Mouse (Mus musculus) adrenal gland, postnatal 10 days (tissue): ENCODE results near the gene 2410002F23Rik. TPM values are rescaled to one million over a fixed set of nuclear protein-coding genes. Genes with fewer than 3 reads are reported as not detected.
"Not testable (repeated sequence)": the region's sequence is repeated elsewhere in the genome, so short reads cannot be mapped to it uniquely, and the experiment has no call there.

Experiments
- DNase-seq: peaks from one replicate; pipeline ENCODE4 v3.0.0; 2021; ENCODE audit warnings: mixed read lengths
- total RNA-seq, 2 experiments: library from RNA; stranded (reverse); gene quantifications; 2 replicates each; pipeline ENCODE4 v1.2.3; 2021

Gene 2410002F23Rik
- total RNA-seq, 2 experiments from 2014 or later, result 92.1 to 104 TPM

DNA sequence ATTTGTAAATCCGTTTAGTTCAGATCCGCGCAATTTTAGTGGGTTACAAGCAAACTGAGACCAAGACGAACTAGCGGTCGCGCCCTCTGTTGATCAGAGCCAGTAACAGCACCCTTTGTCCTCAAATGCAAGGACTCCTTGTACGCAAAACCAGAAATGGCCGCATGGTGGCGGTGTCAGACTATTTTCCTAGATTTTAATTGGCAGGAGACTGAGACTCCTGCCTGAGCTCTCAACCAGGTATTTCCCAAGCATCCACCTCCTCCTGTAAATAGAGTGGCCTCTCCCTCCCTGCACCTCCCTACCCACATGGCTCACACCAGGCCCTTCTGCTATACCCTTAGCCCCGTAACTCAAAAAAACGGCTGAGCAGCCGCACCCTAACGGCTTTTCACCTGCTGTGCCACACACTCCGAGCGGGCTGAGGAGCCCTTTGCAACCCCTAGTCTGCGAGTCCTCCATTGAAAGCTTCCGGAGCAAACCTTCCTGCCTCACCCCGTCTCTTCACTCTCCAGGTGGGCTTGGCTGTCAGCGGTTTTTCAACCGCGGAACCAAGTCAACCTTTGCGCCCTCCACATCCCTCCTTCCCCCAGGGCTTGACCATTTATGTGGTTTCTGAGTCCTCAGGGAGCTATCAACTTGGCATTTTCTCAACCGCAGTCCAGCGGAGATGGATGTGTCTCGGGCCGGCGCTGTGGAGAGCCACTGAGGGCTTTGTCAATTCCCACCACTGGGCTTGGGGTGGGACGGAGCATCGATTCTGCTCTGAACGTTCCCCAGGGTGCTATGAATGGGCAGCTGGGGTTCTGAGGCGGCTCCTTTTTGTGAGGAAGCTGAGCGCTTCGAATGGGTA is 16.5 kb downstream of the 2410002F23Rik start:
- peak; percentile 96 for DNase-seq

DNA sequence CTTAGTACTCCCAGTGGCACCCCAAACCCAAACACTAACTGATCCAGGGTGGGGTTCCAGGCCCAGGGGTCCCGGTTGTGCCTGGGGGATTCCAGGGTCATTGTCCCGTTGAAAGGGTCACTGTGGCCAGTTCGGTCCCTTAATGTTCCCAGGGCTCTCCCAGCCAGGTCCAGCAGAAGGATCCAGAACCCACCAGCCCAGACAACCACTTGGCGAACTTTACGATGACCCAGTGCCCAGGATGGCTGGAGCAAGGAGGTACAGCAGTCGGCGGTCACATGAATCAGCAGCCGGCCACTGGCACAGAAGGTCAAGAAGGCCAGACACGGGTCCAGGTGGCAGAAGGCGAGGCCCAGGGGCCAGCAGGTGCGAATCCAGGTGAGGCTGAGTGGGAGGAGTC is 21.6 kb downstream of the 2410002F23Rik start:
- no peak for DNase-seq

DNA sequence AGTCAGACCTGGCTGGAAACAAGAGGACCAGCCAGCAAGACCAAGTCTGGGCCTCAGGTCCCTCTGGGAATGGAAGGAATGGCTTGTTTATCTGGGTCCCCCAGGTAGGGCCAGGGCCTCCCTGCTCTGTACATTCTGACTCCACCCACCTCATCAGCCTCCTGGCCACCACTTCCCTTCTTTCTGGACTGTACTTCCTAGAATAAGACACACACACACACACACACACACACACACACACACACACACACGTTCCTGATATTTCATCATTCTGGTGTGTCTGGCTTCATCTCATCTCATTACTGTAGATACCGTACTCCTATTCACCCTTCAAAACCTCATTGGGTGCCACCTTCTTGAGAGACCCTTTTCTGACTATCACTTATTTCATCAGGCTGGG is 22.9 kb downstream of the 2410002F23Rik start:
- DNase-seq, result no peak

DNA sequence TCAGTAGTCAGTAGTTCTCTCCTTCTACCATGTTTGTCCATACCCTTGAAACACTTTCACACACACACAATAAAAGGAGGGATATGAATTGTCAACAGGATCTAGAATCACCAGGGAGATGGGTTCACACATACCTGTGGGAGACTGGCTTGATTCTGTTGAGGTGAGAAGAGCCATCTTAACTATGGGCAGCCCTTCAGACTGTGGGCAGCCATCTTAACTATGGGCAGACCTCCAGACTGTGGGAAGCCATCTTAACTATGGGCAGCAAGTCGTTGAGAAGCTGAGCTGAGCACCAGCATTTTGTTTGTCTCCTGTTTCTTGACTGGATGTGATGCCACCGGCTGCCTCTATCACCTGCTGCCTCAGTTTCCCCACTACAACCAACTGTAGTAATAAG is 24.8 kb downstream of the 2410002F23Rik start:
- DNase-seq, result no peak

DNA sequence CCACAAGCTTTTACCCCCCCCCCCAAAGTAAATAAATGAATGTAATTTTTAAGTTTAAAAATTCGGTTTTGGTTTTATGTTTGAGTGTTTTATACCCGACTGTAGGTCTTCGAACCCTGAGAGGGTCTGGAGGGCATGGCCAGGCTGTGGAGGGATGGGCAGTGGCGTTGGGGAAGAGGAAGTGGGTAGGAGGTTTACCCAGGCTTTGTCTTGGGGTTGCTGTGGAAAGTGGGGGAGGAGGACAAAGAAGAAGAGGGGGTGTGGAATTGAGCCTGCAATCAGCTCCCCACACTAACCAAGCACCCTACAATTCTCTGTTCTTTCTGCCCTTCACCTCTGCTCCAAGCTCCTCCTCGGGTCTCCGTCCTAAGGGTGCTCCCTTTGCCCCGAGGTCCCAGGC is 26.0 kb downstream of the 2410002F23Rik start:
- no peak for DNase-seq

DNA sequence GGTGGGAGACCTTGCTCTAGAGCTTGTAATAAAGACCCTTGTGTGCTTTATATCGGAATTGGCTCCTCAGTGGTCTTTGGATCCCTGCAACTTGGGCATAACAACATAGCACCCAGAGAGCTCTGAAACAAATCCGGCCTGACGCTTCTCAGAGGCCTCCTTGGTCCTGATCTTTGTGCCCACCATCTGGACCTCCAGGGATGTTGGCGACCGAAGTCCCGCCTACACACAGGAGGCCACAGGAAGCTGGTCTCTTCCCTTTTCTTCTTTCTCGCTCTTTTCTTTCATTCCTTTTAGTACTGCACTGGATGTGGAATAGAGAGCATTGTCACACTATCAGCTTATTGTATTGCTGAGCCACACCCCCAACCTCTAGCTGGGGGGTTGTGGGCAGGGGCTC is 26.9 kb downstream of the 2410002F23Rik start:
- DNase-seq, result no peak

DNA sequence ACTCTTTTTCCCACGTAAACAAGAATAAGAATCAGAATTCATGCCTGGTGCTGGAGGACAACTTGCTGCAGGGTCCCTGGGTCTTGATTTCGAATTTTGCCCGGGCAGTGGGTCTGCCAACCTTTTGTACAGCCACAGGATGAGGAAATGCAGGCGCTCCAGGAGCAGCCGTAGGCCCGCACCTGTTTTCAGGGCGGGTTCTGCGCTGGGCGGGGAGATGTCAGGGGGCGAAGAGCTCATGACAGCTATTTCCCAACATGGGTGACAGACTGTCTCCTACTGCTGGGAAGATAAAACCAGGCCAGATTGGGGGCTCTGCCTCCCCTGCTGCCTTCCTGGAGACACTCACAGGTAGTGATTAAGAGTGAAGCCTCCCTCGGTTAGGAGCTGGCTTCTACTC is 27.6 kb downstream of the 2410002F23Rik start:
- DNase-seq, result no peak

DNA sequence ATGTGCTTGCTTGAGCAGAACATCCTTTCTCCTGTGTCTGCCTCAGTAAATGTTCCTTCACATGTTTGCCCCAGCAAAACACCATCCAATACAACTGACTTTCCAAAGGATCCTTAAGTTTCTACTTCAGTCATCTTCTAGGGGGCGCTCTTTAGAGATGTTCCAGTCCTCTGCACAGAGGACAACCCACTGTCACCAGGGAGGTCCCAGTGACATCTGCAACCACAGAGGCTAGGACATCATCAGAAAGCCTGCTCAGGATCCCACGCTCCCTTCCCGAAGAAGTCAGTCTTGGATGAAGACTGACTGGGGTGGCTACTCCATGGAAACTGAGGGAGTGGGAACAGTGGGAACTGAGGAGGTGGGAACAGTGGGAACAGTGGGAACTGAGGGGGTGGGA is 29.0 kb downstream of the 2410002F23Rik start:
- DNase-seq, result no peak

DNA sequence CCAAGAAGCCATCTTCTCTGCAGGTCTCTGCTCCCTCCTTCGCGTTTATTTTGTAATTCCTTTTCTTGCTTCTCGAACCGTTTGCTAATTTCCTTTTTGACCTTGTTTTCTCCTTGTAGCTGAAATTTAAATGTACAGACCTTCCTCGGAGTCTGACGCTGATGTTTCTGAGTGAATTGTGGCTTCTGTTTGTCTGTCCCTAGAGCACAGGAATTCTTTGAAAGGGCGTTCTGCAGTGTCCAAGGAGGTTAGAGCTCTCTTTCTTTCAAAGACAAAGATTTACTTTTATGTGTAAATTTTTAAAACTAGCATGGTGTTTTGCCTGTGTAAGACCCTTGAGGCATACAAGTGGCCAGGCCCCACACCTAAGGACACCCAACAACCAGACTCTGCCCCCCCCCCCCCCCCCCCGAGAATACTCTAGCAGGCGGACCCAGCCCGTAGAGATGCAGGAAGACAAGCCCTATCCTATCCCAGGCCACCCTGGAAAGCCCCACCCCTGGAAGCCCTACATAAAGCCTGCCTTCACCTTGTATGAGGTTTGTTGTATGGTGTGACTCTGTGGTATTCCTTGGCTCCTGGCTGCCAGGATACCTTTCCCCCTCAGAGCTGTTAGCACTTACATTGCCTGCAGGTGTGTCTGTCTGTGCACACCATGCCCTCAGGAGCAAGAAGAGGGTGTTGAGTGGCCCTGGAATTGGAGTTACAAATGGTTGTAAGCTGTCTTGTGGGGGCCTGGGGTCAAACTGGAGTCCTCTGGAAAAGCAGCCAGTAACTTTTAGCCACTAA is 30.1 kb downstream of the 2410002F23Rik start:
- no peak for DNase-seq

DNA sequence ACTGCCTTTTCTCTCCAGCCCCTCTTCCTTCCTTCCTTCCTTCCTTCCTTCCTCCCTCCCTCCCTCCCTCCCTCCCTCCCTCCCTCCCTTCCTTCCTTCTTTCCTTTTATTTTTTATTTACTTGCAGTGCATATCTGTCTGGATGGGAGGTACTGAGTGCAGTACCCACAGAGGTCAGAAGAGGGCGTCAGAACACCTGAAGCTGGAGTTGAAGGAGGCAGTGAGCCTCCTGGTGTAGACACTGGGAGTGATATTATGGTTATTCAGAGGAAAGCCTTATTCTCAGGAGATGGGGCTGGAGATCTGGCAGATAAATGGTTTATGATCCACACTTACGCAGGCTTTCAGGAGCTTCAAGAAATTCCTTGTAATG is 30.7 kb downstream of the 2410002F23Rik start:
- DNase-seq, result peak; percentile 49

DNA sequence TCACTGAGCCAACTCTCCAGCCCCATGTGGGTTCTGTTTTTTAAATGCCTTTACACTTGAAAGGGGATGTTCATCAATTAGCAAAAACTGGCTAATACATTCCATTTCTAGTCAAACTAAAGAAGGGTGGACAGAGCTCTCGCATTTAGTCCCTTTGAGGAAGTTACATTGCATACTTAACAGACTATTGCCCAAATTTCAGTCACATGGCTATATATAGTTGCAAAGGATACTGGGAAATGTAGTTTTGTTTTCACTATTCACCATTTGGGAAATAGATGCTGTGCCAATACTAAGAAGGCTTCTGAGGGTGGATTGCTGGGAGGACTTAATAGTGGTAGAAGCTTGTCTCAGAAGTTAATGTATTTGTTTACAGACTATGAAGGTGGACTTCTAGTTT is 34.4 kb downstream of the 2410002F23Rik start:
- no peak for DNase-seq

DNA sequence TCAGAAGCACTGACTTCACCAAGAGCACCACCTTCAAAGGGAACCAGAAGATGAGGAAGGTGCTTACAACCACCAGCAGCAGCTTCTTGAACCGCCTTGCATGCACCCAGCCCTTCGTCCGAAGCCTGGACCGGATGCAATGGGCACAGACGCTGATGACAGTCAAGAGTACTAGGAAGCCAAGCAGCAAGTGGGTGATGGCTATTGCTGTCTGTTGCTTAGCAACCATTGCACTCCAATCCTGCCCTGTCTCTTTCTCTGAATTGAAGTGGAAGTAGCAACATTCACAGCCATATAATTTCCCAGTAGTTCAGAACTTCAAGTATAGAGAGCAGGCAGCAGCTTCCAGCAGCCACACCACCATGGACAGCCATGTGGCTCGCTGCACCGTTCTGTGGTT is 35.1 kb downstream of the 2410002F23Rik start:
- no peak for DNase-seq

DNA sequence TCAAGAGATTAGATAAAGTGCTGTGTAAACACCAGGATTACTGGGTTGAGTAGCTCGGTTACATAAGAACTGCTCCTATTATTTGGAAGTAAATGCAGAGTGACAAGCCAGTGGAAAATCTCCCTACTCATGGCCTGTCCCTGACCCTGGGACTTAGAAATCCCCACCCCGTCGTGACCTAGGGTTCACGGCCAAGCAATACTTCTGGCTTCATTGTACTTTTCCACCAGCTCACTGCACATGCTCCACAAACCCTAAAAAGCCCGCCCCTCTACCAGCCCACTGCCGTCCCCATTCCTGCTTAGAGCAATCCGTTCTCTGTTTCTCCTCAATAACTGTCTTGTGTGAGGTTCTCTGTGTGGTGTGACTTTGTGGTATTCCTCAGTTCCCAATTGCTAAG is 41.2 kb downstream of the 2410002F23Rik start:
- DNase-seq, result no peak

DNA sequence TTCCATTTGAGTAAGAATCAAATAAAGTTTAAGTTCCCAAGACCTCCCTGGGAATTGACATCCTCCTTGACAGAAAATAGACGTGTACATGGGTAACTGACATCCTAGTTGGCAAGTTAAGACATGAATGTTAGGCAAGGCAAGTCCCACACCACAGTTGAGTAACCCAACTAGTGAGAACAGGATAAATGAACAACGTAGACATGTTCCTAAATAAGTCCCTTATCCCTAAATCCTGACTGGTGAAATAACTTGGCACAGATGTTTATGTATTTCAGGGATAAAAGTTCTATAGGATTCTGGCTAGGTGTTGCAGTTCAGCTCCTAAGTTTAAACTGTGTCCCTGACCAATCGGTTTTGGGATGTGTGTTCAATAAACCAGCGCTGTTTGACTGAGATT is 44.5 kb downstream of the 2410002F23Rik start:
- no peak for DNase-seq

DNA sequence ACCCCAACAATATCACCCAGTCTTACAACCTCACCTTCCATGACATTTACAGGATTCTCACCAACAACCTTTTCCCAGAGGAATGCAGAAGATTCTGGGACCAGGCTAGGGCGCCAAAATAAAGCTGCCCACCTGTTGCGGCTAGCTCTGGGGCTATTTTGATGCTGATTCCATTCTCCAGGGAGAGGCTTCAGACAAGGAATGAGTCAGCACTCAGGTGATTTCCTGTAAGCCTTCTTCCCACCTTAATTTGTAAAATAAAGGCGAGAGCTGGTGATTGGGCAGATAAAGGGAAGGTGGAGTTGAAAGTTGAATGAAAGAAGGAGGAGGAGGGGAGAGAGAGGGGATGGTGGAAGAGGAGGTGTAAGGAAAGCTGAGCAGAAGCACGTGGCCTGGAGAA is 44.9 kb downstream of the 2410002F23Rik start:
- no peak for DNase-seq

DNA sequence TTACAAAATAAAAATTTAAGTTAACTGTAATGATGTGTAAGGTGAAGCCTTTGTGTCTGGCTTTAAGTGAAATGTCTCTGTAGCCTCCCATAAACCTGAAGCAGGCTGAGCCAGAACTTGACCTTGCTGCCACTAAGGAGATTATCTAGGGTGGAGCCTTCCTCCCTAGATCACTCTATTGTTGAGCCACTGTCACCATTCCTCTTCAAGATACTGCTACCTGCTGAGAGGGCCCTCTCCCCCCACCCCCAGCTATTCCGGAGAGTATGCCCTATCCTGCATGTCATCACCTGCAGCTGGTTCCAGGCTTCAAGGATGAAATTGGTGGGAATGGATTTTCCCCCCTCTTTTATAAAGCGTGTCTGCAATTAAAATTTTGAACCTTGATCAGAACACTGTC is 51.0 kb downstream of the 2410002F23Rik start:
- DNase-seq, result not testable (repeated sequence)

Other genes with a start within 250 kb of the 2410002F23Rik start
- not detected for gene Klk1b26, start 234.6 kb upstream of the 2410002F23Rik start, total RNA-seq
- gene Klk1b27, start 194.4 kb upstream of the 2410002F23Rik start, total RNA-seq, result under 1 TPM in 1 of 2 experiments, not detected in 1; 0.30 TPM
- not detected for gene Klk1b21, start 144.4 kb upstream of the 2410002F23Rik start, total RNA-seq
- gene Klk1b22, start 134.0 kb upstream of the 2410002F23Rik start, total RNA-seq, result not detected
- gene Klk1b16, start 110.0 kb upstream of the 2410002F23Rik start, total RNA-seq, result not detected
- not detected for gene Klk1b24, start 58.5 kb upstream of the 2410002F23Rik start, total RNA-seq
- not detected for gene Klk1b3, start 48.5 kb upstream of the 2410002F23Rik start, total RNA-seq
- not detected for gene Klk1b4, start 39.3 kb upstream of the 2410002F23Rik start, total RNA-seq
- not detected for gene Klk1b5, start 30.8 kb upstream of the 2410002F23Rik start, total RNA-seq
- gene Klk1, start 21.4 kb upstream of the 2410002F23Rik start, total RNA-seq, result under 1 TPM in 1 of 2 experiments, not detected in 1; 0.45 TPM
- not detected for gene Gm36864, start 10.5 kb upstream of the 2410002F23Rik start, total RNA-seq
- under 1 TPM; 0.67 to 0.78 TPM for gene 1700028J19Rik, start within 50 bp of the 2410002F23Rik start, total RNA-seq
- gene Acp4, start 10.7 kb downstream of the 2410002F23Rik start, total RNA-seq, result not detected
- gene Gm15517, start 14.7 kb downstream of the 2410002F23Rik start, total RNA-seq, result not detected
- 1 to 10 TPM; 4.2 to 5.4 TPM for gene Clec11a, start 60.2 kb downstream of the 2410002F23Rik start, total RNA-seq
- 1 to 10 TPM; 4.3 to 6.3 TPM for gene Shank1, start 63.5 kb downstream of the 2410002F23Rik start, total RNA-seq
- gene Syt3, start 137.4 kb downstream of the 2410002F23Rik start, total RNA-seq, result 1 to 10 TPM; 2.5 to 4.2 TPM
- 1 to 10 TPM in 1 of 2 experiments, under 1 TPM in 1; 0.57 to 1.4 TPM for gene 1700008O03Rik, start 139.1 kb downstream of the 2410002F23Rik start, total RNA-seq
- gene Lrrc4b, start 182.3 kb downstream of the 2410002F23Rik start, total RNA-seq, result 10 to 100 TPM in 1 of 2 experiments, 1 to 10 TPM in 1; 5.5 to 10.0 TPM
- 10 to 100 TPM in 1 of 2 experiments, 1 to 10 TPM in 1; 8.4 to 14.5 TPM for gene Aspdh, start 218.7 kb downstream of the 2410002F23Rik start, total RNA-seq
- 10 to 100 TPM; 42.2 to 52.0 TPM for gene Josd2, start 221.3 kb downstream of the 2410002F23Rik start, total RNA-seq
- 10 to 100 TPM; 88.8 to 91.1 TPM for gene Emc10, start 249.8 kb downstream of the 2410002F23Rik start, total RNA-seq
- 10 to 100 TPM; 12.4 to 16.0 TPM for gene Fam71e1, start 249.9 kb downstream of the 2410002F23Rik start, total RNA-seq